Mouse (Mus musculus): ENCODE results near the gene Snapc4. TPM values are rescaled to one million over a fixed set of nuclear protein-coding genes. Genes with fewer than 3 reads are reported as not detected.

The Snapc4 gene
- polyA plus RNA-seq (2012; rRNA removed), result 9.1 and 9.5 TPM in 2 replicates

DNA sequence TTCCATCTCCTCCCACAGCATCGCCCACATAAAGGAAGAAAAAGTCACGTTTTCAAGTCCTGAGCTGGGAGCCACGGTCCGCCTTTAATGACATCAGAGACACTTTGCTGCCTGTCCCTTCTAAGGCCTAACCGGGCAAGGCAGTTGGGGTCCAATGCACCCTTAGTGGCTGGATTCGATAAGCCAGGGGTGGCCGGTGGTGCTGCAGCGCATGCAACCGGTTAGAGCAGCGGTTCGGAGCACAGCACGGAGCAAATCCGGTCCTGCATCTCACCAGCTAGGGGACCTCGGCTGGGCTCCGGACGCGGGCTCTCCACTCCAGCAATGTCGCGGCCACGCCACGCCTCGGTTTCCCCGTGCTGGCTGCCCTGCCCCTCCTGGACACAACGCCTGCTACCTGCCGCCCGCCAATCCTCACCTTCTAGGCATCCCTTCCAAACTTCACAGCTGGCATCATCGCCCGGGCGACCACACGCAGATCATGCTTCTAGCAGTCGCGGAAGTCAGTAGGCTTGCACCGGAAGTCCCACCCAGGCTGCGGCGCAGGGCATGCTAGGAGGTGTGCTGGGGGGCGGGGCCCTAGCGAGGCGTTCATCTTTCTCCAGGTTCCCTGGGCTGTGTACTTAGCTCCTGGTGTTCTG lies at the start of gene Snapc4:
Gene Snapc4 (minus strand): TSS at position 523 of the 641 bp plus-strand sequence.

DNA sequence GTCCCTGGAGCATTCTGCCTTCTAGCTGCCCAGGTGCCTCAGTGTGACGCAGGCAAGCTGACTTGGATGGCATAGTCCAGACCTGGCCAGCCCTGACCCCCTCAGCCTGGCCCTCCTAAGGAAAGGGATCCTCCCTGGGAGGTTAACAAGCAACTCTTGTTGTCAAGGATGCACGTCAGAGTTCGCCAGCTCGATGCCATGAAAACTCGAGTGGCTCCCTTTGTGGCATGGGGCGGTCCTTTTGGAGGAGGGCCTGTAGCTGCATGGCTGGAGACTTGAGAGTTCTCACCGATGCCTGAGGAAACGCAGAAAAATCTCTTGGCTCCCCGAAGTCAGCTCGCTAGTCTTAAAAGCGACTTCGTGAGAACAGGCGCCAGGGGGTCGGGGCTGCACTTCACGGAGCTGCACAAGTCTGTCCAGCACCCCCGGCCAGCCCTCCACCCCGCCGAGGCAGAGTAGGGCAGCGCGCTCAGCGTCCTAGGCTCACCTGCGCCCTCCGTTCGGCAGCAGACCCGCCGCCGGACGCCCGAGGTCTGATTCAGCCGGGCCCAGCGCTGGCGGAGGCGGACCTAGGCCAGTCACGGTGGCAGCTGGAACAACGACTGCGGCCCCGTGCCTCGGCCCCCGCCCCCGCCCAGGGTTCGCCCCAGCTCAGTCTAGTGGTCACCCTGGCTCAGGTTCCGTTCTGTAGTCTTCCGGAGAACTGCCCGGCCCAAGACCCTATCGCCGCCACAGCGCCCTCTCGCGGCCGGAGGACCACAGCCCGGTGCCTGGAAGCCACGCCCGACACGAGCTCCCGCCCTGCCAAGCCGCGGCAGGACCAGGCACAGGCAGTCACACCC lies 28.3 kb upstream of the Snapc4 start, which contains the start of gene Inpp5e:
Gene Inpp5e (minus strand): TSS at position 689 of the 842 bp plus-strand sequence.

DNA sequence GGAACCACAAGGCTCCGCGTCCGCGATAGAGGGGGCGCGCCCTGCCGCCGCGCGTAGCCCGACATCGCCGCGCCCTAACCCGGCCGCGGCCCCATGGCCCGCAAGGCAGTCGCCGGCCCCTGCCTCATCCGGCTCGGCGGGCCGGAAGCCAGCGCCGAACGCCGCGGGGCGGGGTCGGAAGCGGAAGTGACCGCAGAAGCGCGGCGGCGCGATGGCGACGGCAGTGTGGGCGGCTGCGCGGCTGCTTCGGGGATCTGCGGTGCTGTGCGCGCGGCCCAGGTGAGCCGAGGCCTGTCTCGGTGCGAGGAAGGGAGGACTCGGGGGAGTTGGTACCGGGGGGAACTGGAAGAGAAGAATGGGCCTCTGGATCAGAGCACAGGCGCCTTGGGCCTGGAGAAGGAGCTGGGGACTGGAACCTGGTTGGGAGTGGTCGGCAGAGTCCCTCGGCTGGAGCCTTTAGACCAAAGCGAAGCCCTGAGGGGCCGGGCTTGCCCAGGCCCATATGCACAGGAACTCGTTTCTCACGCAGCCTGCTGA lies 8.8 kb upstream of the Snapc4 start, which contains the start of the genes Entr1 and Pmpca:
Gene Entr1 (minus strand): TSS at position 163 of the 537 bp plus-strand sequence.
Gene Pmpca (plus strand): TSS at position 186 of the 537 bp plus-strand sequence.

DNA sequence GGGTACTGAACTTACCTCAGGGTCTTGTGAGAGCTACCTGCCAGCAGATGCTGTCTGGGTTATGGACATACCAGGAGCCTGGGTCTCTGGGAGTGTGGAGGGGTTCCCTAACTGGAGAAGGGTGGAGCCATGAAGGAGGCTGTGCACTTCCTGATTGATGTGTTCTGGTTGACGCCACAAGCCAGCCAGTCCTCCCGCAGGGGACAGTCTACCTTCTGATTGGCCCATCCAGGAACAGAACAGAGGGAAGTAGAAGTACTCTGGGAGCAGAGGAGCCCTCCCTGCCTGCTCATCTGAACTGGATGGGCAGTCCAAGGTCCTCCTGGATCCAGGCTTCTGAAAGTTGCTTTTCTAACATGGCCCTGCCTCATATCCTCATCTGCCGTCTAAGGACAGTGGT lies 19.7 kb downstream of the Snapc4 start, which contains the start of gene Card9:
Gene Card9 (minus strand): TSS at position 147 of the 400 bp plus-strand sequence.

DNA sequence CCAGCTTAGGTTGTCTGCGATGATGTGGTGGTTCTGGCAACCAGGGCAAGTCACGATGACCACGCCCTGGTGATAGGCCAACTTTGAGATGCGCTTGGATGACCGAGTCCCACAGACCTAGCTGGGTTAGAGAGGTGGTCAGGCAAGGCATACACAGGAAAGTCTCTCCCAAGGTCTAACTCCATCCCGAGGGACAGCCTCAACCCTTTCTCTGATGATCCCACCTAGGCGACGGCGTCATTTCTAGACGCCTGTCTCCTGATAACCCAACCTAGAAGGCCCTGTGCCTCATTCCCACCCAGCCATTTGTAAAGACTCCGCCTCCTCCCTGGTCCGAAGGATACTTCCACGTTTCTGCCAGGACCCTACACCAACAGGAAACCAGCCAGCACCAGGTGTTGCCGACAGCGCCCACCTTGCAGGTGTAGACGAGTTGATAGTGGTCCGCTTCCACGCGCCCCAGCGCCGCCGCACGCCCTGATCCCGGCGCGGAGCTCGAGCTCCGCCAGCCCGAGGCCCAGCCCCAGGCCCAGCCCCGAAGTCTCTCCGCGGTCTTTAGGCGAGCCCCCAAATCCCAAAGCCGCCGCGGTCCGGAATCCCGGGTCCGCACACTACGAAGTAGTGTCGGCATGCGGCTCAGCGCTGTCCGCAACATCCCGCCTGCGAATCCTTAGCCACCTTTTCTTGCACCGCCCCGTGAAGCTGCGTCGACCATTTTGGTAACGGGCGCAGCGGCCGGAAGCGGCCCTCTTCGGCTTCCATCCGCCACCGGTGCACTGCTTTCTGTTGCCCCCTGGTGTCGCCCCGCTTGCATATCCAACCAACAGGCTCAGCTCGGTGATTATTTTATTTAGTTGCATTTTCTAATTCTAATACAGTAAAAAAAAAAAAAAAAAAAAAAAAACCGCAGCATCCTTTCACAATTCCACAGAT lies 28.8 kb downstream of the Snapc4 start, which contains the start of gene Dnlz:
Gene Dnlz (minus strand): TSS at position 753 of the 933 bp plus-strand sequence.

DNA sequence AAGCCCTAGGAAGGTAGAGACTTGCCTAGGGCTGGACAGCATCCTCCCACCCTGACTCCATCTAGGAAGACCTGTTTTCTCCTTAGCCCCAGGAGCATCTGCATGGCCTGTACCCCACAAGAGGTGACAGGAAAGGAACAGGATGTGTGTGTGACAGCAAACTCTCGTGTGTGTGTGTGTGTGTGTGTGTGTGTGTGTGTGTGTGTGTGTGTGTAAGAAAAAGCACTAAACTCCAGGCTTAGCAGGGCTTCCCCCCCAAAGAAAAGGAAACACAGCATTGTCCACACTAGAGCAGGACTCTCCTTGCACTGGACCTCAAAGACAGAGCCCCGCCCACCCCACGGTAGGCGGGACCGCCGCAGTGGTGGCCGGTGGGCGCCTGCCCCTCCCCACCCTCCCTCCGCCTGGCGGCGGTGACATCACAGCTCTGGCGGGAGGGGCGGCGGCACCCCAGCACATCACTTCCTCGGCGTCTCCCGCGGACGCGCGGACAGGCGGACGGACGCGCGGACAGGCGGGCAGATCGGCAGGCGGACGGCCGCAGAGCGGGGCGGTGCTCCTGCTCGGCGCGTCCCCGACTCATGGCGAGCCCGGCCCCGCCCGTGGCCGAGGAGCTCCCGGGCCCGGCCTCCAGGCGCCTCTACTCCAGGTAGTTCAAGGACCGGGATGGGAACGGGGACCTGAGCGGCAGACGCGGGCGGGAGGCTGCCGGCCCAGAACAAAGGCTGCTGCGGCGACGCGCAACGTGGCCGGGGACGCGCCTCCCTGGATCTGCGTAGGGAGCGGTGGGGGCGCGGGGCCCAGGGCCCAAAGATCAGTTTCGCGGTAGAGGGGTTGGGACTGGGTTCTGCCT lies 65.2 kb downstream of the Snapc4 start, which contains the start of gene Gpsm1:
Gene Gpsm1 (plus strand): TSS at position 444 of the 853 bp plus-strand sequence.

Other genes starting within 250 kb of the Snapc4 start
- gene Lhx3, start 172.4 kb downstream of the Snapc4 start, polyA plus RNA-seq (2012; rRNA removed), result not detected in 2 replicates
- 4.8 and 5.4 TPM in 2 replicates for gene Qsox2, start 143.1 kb downstream of the Snapc4 start, polyA plus RNA-seq (2012; rRNA removed)
- gene Ccdc187, start 86.1 kb downstream of the Snapc4 start, polyA plus RNA-seq (2012; rRNA removed), result 0.06 and 0.08 TPM in 2 replicates
- gene Gpsm1, start 65.1 kb downstream of the Snapc4 start, polyA plus RNA-seq (2012; rRNA removed), result 2.7 and 3.2 TPM in 2 replicates
- gene Dnlz, start 28.5 kb downstream of the Snapc4 start, polyA plus RNA-seq (2012; rRNA removed), result 7.0 and 7.3 TPM in 2 replicates
- 9.9 and 14.2 TPM in 2 replicates for gene Card9, start 19.7 kb downstream of the Snapc4 start, polyA plus RNA-seq (2012; rRNA removed)
- gene Entr1, start 8.7 kb upstream of the Snapc4 start, polyA plus RNA-seq (2012; rRNA removed), result 33.9 and 35.0 TPM in 2 replicates
- 33.4 and 35.6 TPM in 2 replicates for gene Pmpca, start 8.7 kb upstream of the Snapc4 start, polyA plus RNA-seq (2012; rRNA removed)
- gene Inpp5e, start 28.6 kb upstream of the Snapc4 start, polyA plus RNA-seq (2012; rRNA removed), result 6.1 and 7.1 TPM in 2 replicates
- 16.5 and 19.2 TPM in 2 replicates for gene Sec16a, start 64.6 kb upstream of the Snapc4 start, polyA plus RNA-seq (2012; rRNA removed)
- 2.4 and 3.3 TPM in 2 replicates for gene Notch1, start 136.0 kb upstream of the Snapc4 start, polyA plus RNA-seq (2012; rRNA removed)
- gene Egfl7, start 199.4 kb upstream of the Snapc4 start, polyA plus RNA-seq (2012; rRNA removed), result 98.2 and 103 TPM in 2 replicates
- gene Gm20532, start 206.0 kb upstream of the Snapc4 start, polyA plus RNA-seq (2012; rRNA removed), result not detected in 2 replicates
- 113 and 116 TPM in 2 replicates for gene Agpat2, start 223.8 kb upstream of the Snapc4 start, polyA plus RNA-seq (2012; rRNA removed)
- 0.87 and 1.0 TPM in 2 replicates for gene Fam69b, start 247.8 kb upstream of the Snapc4 start, polyA plus RNA-seq (2012; rRNA removed)

All from liver, embryonic 18 days (tissue).